Mouse (Mus musculus) hindbrain, postnatal 0 days (tissue): ENCODE results near the gene Vcp. TPM values are rescaled to one million over a fixed set of nuclear protein-coding genes. Genes with fewer than 3 reads are reported as not detected.

Experiments used
- ATAC-seq: fragments of 200-750 bp; cut with Nextera tagmentation; 2 replicates; pipeline ENCODE4 v1.8.0; 2017; ENCODE audit warnings: mild to moderate bottlenecking, moderate TSS enrichment, moderate library complexity
- DNase-seq: peaks from one replicate; pipeline ENCODE4 v3.0.0-alpha.2; 2015; ENCODE audit warnings: low spot score
- H3K27ac ChIP-seq: fragments of 300-500 bp; sonication (generic); 2 replicates; pipeline ENCODE4 v1.5.1; 2014; ENCODE audit warnings: mild to moderate bottlenecking
- H3K27me3 ChIP-seq: fragments of 300-500 bp; sonication (generic); 2 replicates; pipeline ENCODE4 v1.6.1; 2014; ENCODE audit warnings: low read length, mixed read lengths; ENCODE audit not compliant: insufficient read depth
- H3K36me3 ChIP-seq: fragments of 300-500 bp; sonication (generic); 2 replicates; pipeline ENCODE4 v1.6.1; 2014; ENCODE audit warnings: low read length, mixed read lengths; ENCODE audit not compliant: insufficient read depth
- H3K4me1 ChIP-seq: fragments of 300-500 bp; sonication (generic); 2 replicates; pipeline ENCODE4 v1.6.1; 2014; ENCODE audit warnings: antibody characterized with exemption, low read length, mixed read lengths; ENCODE audit not compliant: insufficient read depth
- H3K4me2 ChIP-seq: fragments of 300-500 bp; sonication (generic); 2 replicates; pipeline ENCODE4 v1.6.1; 2014; ENCODE audit warnings: low read depth, mild to moderate bottlenecking, low read length, moderate library complexity, mixed read lengths
- H3K4me3 ChIP-seq: fragments of 300-500 bp; sonication (generic); 2 replicates; pipeline ENCODE4 v1.5.1; 2014; ENCODE audit warnings: low read length
- H3K9ac ChIP-seq: fragments of 300-500 bp; sonication (generic); replicated peaks from 2 replicates; pipeline ENCODE4 v1.6.1; 2014; ENCODE audit warnings: mild to moderate bottlenecking, low read length, moderate library complexity, mixed read lengths
- H3K9me3 ChIP-seq: fragments of 300-500 bp; sonication (generic); 2 replicates; pipeline ENCODE4 v1.6.1; 2016; ENCODE audit warnings: low read length, mixed read lengths
- CTCF ChIP-seq: IDR thresholded peaks from 2 replicates; pipeline ENCODE4 v1.5.1; 2016; ENCODE audit warnings: antibody characterized with exemption, control low read depth, low read depth
- WGBS: fragments of 180-500 bp; shearing (Covaris S2); extraction: QIAGEN DNeasy Blood & Tissue Kit; methylation state at CpG from one replicate; pipeline ENCODE4 v1.1.7; 2014; 5-methylcytosine and 5-hydroxymethylcytosine counted together
- polyA plus RNA-seq: library from polyadenylated mRNA; unstranded; fragments of >200 nt; fragmentation: Nextera tagmentation; extraction: Ambion mirVana; gene quantifications from 2 replicates; pipeline ENCODE4 v1.2.1, GENCODE M21; 2015
- total RNA-seq: library from RNA; depleted of rRNA; stranded (reverse); fragments of >200 nt; gene quantifications from 2 replicates; pipeline ENCODE4 v1.2.3, GENCODE M21; 2014

Vcp gene
- total and polyA plus RNA-seq, 2 experiments from 2014 or later: 191 to 455 TPM

DNA sequence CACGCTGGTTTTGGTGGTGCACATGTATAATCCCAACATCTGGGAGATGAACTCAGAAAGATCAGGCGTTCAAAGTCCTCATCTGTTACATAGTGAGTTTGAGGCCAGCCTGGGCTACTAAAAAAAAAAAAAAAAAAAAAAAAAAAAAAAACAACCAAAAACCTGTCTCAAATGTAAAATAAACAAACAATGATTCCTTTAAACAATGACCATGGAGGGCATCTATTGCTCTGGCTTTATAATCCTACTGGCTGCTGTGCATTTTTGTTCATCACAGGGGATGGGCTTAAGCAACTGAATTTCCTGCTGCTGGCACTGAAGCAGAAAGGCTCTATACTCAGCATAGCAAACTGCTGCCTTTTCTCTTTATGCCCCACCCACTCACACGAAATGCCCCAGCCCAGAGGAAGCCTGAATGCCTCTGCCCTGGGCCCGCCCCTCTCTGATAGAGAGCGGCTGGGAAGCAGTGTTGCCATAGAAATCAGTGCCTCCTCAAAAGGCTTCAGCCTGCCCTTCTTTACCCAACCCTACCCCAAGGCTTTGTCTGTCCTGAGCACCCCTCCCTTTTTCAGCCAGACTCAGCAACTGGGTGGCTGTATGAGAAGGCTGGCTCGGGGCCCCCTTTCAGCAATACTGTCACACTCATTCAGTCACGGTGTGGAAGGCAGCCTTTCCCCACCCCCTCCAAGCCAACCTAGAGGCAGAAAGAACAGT is 43.5 kb upstream of the Vcp start:
- H3K27ac ChIP-seq: peak overlapping the region; percentile 79
- H3K4me2 ChIP-seq: peak overlapping the region; percentile 70
- TF ChIP-seq CTCF: no peak
- peak; percentile 73 for ATAC-seq
- no peaks in the 10 kb centered on the region for H3K9me3 ChIP-seq
- H3K36me3 ChIP-seq: no peaks in the 10 kb centered on the region
- peak overlapping the region; percentile 51; the same call in 1 of the 2 replicates for H3K4me3 ChIP-seq
- H3K27me3 ChIP-seq: no peaks in the 10 kb centered on the region
- H3K9ac ChIP-seq: peak overlapping the region; percentile 48; the same call in 1 of the 2 replicates
- peaks cover 8% of the 10 kb centered on the region for H3K4me1 ChIP-seq
- 7% methylated on average over 7 of the region's 7 CpGs for WGBS
- peak; percentile 86 for DNase-seq

GRCm38 (mm10) chr4:43040881-43041547 is 40.7 kb upstream of the Vcp start:
- TF ChIP-seq CTCF: no peak
- H3K9ac ChIP-seq: no peak overlapping the region
- ATAC-seq: no peak
- H3K9me3 ChIP-seq: no peaks in the 10 kb centered on the region
- H3K27me3 ChIP-seq: no peaks in the 10 kb centered on the region
- no peak overlapping the region for H3K4me2 ChIP-seq
- no peak for DNase-seq
- H3K27ac ChIP-seq: peak overlapping the region; percentile 65
- peaks cover 6% of the 10 kb centered on the region for H3K36me3 ChIP-seq
- H3K4me1 ChIP-seq: peaks cover 9% of the 10 kb centered on the region
- WGBS: 63% methylated on average over 9 of the region's 9 CpGs
- no peak overlapping the region for H3K4me3 ChIP-seq

GRCm38 (mm10) chr4:43040114-43040572 is 39.8 kb upstream of the Vcp start:
- peak overlapping the region; percentile 82 for H3K9ac ChIP-seq
- peaks cover 9% of the 10 kb centered on the region for H3K4me1 ChIP-seq
- TF ChIP-seq CTCF: no peak
- H3K27ac ChIP-seq: peak overlapping the region; percentile 82
- H3K27me3 ChIP-seq: no peaks in the 10 kb centered on the region
- peaks cover 10% of the 10 kb centered on the region for H3K36me3 ChIP-seq
- DNase-seq (peak; percentile 98), ATAC-seq (peak; percentile 96)
- WGBS: under 1% methylated on average over 24 of the region's 25 CpGs
- peak overlapping the region; percentile 82 for H3K4me2 ChIP-seq
- no peaks in the 10 kb centered on the region for H3K9me3 ChIP-seq
- peak overlapping the region; percentile 73 for H3K4me3 ChIP-seq

GRCm38 (mm10) chr4:43039609-43040008 is 39.3 kb upstream of the Vcp start:
- no peak for ATAC-seq
- H3K4me2 ChIP-seq: peak overlapping the region; percentile 82
- peak overlapping the region; percentile 82 for H3K9ac ChIP-seq
- DNase-seq: no peak
- under 1% methylated on average over 11 of the region's 11 CpGs for WGBS
- peak overlapping the region; percentile 73 for H3K4me3 ChIP-seq
- no peak for TF ChIP-seq CTCF
- no peaks in the 10 kb centered on the region for H3K9me3 ChIP-seq
- peak overlapping the region; percentile 82 for H3K27ac ChIP-seq
- H3K4me1 ChIP-seq: peaks cover 5% of the 10 kb centered on the region
- H3K27me3 ChIP-seq: no peaks in the 10 kb centered on the region
- peaks cover 13% of the 10 kb centered on the region for H3K36me3 ChIP-seq

DNA sequence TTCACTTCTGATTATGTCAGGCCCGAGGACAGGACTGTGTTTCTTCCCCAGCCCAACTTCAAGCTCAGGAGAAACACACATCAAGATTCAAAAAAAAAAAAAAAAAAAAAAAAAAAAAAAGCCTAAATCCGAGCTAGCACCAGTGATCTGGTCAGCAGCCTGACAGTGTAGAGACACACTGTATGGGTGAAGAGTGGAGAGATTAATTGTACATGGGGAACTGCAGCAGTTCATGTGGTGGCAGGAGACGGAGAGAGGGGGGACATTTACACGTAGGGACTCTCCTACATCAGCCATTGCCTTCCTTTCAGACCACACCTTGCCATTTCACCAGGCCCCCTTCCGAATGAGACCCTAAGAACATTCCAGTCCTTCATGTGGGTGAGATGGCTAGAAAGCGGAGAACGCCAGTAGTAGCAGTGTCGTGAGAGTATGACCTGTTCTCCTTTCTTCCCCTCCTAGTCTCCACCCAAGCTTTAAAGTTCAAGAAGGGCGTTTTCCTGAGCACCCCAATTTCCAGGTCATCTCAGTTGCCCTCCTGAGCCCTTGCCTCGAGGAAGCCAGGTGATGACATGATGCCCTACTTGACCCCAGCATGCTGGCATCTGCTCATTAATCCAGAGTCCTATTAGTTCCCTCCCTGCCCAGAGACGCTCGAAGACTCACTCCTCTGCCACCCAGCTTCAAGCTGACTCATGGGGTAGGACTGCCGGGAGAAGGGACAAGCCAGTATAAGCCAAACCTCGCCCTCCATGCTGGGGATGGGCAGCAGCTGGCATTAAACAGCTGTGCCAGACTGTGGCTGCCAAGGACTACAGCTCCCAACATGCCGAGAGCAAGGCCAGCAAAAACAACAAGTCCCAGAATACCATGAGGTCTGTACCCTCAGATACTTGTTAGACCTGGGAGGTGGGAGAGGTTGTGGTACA is 38.5 kb upstream of the Vcp start:
- peak overlapping the region; percentile 82 for H3K4me2 ChIP-seq
- TF ChIP-seq CTCF: no peak
- peaks cover 20% of the 10 kb centered on the region for H3K36me3 ChIP-seq
- peak; percentile 1; the same call in 1 of the 2 replicates for ATAC-seq
- WGBS: 48% methylated on average over 15 of the region's 15 CpGs
- H3K4me3 ChIP-seq: peak overlapping the region; percentile 73
- H3K4me1 ChIP-seq: peaks cover 4% of the 10 kb centered on the region; the same call in 1 of the 2 replicates
- H3K9ac ChIP-seq: peak overlapping the region; percentile 82
- no peaks in the 10 kb centered on the region for H3K9me3 ChIP-seq
- DNase-seq: peak; percentile 74
- H3K27me3 ChIP-seq: no peaks in the 10 kb centered on the region
- peak overlapping the region; percentile 82; the same call in 1 of the 2 replicates for H3K27ac ChIP-seq
